Mouse (Mus musculus) forebrain, embryonic 14.5 days (tissue): ENCODE data around the gene Tk1. TPM values are rescaled to one million over a fixed set of nuclear protein-coding genes. Genes with fewer than 3 reads are reported as not detected.
A peak's percentile ranks its signal among the peaks of the same experiment; 100 is the strongest.

Experiments used
- ATAC-seq: fragments of 200-750 bp; cut with Nextera tagmentation; 2 replicates; pipeline ENCODE4 v1.8.0; 2017; ENCODE audit warnings: mild to moderate bottlenecking, moderate library complexity
- DNase-seq: peaks from one replicate; pipeline ENCODE4 v3.0.0-alpha.2; 2015; ENCODE audit warnings: low spot score
- H3K27ac ChIP-seq: fragments of 300-500 bp; sonication (generic); 2 replicates; pipeline ENCODE4 v1.5.1; 2014; ENCODE audit warnings: low read depth, mild to moderate bottlenecking, control low read depth, low read length, moderate library complexity
- H3K27me3 ChIP-seq: fragments of 300-500 bp; sonication (generic); replicated peaks from 2 replicates; pipeline ENCODE4 v1.6.1; 2014; ENCODE audit warnings: low read length, control low read depth, mixed read lengths; ENCODE audit not compliant: control insufficient read depth, insufficient read depth
- H3K36me3 ChIP-seq: fragments of 300-500 bp; sonication (generic); 2 replicates; pipeline ENCODE4 v1.6.1; 2014; ENCODE audit warnings: low read length, control low read depth; ENCODE audit not compliant: control insufficient read depth, insufficient read depth
- H3K4me1 ChIP-seq: fragments of 300-500 bp; sonication (generic); 2 replicates; pipeline ENCODE4 v1.6.1; 2014; ENCODE audit warnings: antibody characterized with exemption, low read length, control low read depth; ENCODE audit not compliant: control insufficient read depth, insufficient read depth
- H3K4me2 ChIP-seq: fragments of 300-500 bp; sonication (generic); 2 replicates; pipeline ENCODE4 v1.6.1; 2014; ENCODE audit warnings: mild to moderate bottlenecking, control low read depth, low read length
- H3K4me3 ChIP-seq: fragments of 300-500 bp; sonication (generic); 2 replicates; pipeline ENCODE4 v1.5.1; 2014; ENCODE audit warnings: low read depth, low read length, control low read depth
- H3K9ac ChIP-seq: fragments of 300-500 bp; sonication (generic); 2 replicates; pipeline ENCODE4 v1.6.1; 2014; ENCODE audit warnings: mild to moderate bottlenecking, low read length, control low read depth, moderate library complexity
- H3K9me3 ChIP-seq: fragments of 300-500 bp; sonication (generic); replicated peaks from 2 replicates; pipeline ENCODE4 v1.6.1; 2016; ENCODE audit warnings: low read length, control low read depth, mixed read lengths; ENCODE audit not compliant: control insufficient read depth
- WGBS: fragments of 180-500 bp; shearing (Covaris S2); extraction: QIAGEN DNeasy Blood & Tissue Kit; methylation state at CpG from one replicate; pipeline ENCODE4 v1.1.7; 2014; 5-methylcytosine and 5-hydroxymethylcytosine counted together
- polyA plus RNA-seq: library from polyadenylated mRNA; unstranded; fragments of >200 nt; fragmentation: Nextera tagmentation; extraction: Ambion mirVana; gene quantifications from 2 replicates; pipeline ENCODE4 v1.2.1, GENCODE M21; 2014

The Tk1 gene
- polyA plus RNA-seq, 1 experiment from 2014 or later: 67.8 TPM

DNA sequence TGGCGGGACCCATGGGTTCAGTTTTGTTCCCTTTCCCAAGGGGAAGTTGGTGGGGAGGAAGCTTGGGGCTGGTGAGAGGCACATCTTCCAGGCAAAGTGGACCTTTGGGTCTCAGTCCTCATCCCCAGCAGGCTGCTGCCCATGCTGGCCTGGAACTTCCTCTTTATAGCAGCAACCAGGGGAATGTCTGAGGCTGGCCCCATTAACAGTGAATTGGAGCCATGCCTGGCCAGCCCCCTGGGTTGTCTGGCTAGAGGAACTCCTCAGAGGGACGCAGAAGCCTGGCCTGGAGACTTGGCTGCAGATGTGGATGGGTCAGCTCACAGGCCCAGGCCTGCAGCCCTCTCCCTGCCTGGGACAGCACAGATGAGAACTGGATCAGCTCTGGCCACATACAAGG lies 38.9 kb upstream of the Tk1 start:
- H3K4me3 ChIP-seq: no peak overlapping the region
- ATAC-seq (no peak), DNase-seq (no peak)
- peaks cover 8% of the 10 kb centered on the region for H3K4me1 ChIP-seq
- H3K36me3 ChIP-seq: no peaks in the 10 kb centered on the region
- no peaks in the 10 kb centered on the region for H3K9me3 ChIP-seq
- no peak overlapping the region for H3K9ac ChIP-seq
- no peak overlapping the region for H3K4me2 ChIP-seq
- 71% methylated on average over 2 of the region's 2 CpGs for WGBS
- peaks cover 14% of the 10 kb centered on the region; the same call in 1 of the 2 replicates for H3K27me3 ChIP-seq
- no peak overlapping the region for H3K27ac ChIP-seq

DNA sequence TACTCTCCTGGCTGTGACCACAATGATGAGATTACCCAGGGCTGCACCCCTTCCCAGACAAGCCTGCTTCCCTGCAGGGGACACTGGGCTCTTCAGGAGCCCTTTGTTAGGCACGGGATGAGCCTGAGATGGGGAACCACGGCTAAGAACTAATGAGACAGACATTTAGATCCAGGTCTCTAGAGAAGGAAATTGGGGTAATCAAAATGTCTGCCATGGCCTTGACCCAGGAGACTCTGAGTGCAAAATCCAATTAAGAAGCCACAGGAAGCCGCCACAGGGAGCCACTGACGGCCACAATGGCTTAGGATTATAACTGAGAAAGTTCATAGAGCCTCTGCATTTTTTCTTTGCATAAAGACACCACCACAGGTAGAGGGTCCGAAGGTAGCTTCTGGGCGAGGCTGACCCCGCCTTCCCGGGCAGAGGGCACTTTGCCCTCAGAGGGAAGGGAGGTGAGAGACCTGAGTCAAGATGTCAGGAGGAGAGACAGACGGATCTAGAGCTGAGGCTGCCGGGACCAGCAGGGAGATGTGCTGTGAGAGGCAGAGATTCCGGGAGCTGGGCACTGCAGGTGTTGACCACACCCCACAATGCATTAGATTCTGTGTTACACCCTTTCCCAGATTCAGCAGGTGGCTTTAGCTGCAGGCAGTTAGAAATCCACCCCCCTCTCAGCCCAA lies 37.4 kb upstream of the Tk1 start:
- Histone ChIP-seq H3K4me2 (no peak overlapping the region), H3K36me3 (no peaks in the 10 kb centered on the region), H3K27me3 (peaks cover 16% of the 10 kb centered on the region; the same call in 1 of the 2 replicates), H3K4me1 (peaks cover 8% of the 10 kb centered on the region), H3K27ac (no peak overlapping the region), H3K9me3 (no peaks in the 10 kb centered on the region), H3K4me3 (no peak overlapping the region), H3K9ac (no peak overlapping the region)
- no peak for ATAC-seq
- no peak for DNase-seq
- 17% methylated on average over 11 of the region's 11 CpGs for WGBS

DNA sequence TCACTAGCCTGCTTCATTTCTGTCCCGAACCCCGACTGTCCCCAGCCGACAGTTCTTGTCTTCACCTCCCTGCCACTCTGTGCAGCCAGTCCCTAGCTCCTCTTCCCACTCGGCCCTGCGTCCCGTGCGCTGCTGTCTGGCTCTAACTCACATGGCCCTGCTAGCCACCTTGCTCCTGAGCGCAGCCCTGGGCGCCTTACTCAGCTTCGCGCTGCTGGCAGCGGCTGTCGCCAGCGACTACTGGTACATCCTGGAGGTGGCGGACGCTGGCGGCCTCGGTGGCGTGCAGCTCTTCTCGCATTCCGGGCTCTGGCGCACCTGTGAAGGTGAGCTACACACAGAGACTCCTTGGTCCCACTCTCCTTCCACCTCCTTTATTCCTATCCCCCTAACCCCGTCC lies 34.7 kb upstream of the Tk1 start, which contains the start of gene Tmem235:
Gene Tmem235 (plus strand): TSS at position 152 of the 400 bp plus-strand sequence.
- Histone ChIP-seq H3K4me3 (no peak within 1 kb of the TSS), H3K9me3 (no peaks in the 10 kb centered on the region), H3K4me1 (no peaks in the 10 kb centered on the region), H3K36me3 (peaks cover 20% of the 10 kb centered on the region), H3K4me2 (no peak within 1 kb of the TSS), H3K9ac (peak within 1 kb of the TSS; percentile 8; the same call in 1 of the 2 replicates), H3K27me3 (peaks cover 16% of the 10 kb centered on the region; the same call in 1 of the 2 replicates), H3K27ac (no peak within 1 kb of the TSS)
- ATAC-seq: no peak
- WGBS: 4% methylated on average over 23 of the region's 23 CpGs
- DNase-seq: no peak

DNA sequence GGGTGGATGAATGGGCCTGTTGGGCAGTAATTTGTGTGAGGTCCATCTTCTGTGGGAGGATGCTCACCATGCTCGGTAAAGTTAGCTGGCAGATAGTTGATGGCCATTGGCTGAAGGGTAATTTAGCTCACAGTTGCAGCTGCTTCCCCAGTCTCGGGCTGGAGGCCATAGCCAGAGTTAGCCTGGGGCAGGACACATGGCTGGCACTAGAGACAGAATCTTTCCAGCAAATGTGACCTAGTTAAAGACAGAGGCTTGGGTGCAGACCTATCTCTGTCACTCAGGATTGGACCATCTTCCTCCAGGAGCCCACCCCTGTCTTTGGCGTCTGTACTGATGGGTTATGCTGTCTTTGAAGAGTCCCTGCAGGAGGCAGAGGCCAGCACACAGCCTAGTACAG lies 32.5 kb upstream of the Tk1 start:
- H3K4me3 ChIP-seq: no peak overlapping the region
- no peak for DNase-seq
- H3K27ac ChIP-seq: no peak overlapping the region
- no peak for ATAC-seq
- H3K4me1 ChIP-seq: no peaks in the 10 kb centered on the region
- no peak overlapping the region for H3K9ac ChIP-seq
- no peaks in the 10 kb centered on the region for H3K9me3 ChIP-seq
- 66% methylated on average over 3 of the region's 3 CpGs for WGBS
- H3K27me3 ChIP-seq: peaks cover 16% of the 10 kb centered on the region; the same call in 1 of the 2 replicates
- no peak overlapping the region for H3K4me2 ChIP-seq
- H3K36me3 ChIP-seq: peaks cover 40% of the 10 kb centered on the region

GRCm38 (mm10) chr11:117857462-117857861 lies 31.6 kb upstream of the Tk1 start:
- ATAC-seq (no peak), DNase-seq (no peak)
- Histone ChIP-seq H3K4me1 (no peaks in the 10 kb centered on the region), H3K4me2 (no peak overlapping the region), H3K9ac (no peak overlapping the region), H3K9me3 (no peaks in the 10 kb centered on the region), H3K27ac (no peak overlapping the region), H3K36me3 (peaks cover 49% of the 10 kb centered on the region), H3K27me3 (peaks cover 16% of the 10 kb centered on the region; the same call in 1 of the 2 replicates), H3K4me3 (no peak overlapping the region)
- WGBS: 91% methylated on average over 10 of the region's 10 CpGs

GRCm38 (mm10) chr11:117855975-117856374 lies 30.1 kb upstream of the Tk1 start:
- no peak overlapping the region for H3K27ac ChIP-seq
- DNase-seq: no peak
- peaks cover 52% of the 10 kb centered on the region for H3K36me3 ChIP-seq
- no peak for ATAC-seq
- no peak overlapping the region for H3K4me2 ChIP-seq
- H3K27me3 ChIP-seq: peaks cover 6% of the 10 kb centered on the region; the same call in 1 of the 2 replicates
- no peak overlapping the region for H3K9ac ChIP-seq
- no peaks in the 10 kb centered on the region for H3K4me1 ChIP-seq
- WGBS: 92% methylated on average over 1 of the region's 1 CpGs
- H3K4me3 ChIP-seq: no peak overlapping the region
- H3K9me3 ChIP-seq: no peaks in the 10 kb centered on the region

GRCm38 (mm10) chr11:117855360-117855759 lies 29.5 kb upstream of the Tk1 start:
- no peak for ATAC-seq
- no peak overlapping the region for H3K27ac ChIP-seq
- 94% methylated on average over 5 of the region's 5 CpGs for WGBS
- H3K4me3 ChIP-seq: no peak overlapping the region
- no peak for DNase-seq
- no peaks in the 10 kb centered on the region for H3K9me3 ChIP-seq
- H3K4me2 ChIP-seq: no peak overlapping the region
- peaks cover 4% of the 10 kb centered on the region; the same call in 1 of the 2 replicates for H3K27me3 ChIP-seq
- H3K36me3 ChIP-seq: peaks cover 52% of the 10 kb centered on the region
- peaks cover 2% of the 10 kb centered on the region for H3K4me1 ChIP-seq
- H3K9ac ChIP-seq: no peak overlapping the region

- H3K9me3 ChIP-seq: no peaks in the 10 kb centered on the region
- no peak overlapping the region for H3K27ac ChIP-seq
- 92% methylated on average over 9 of the region's 9 CpGs for WGBS
- H3K9ac ChIP-seq: no peak overlapping the region
- H3K36me3 ChIP-seq: peaks cover 52% of the 10 kb centered on the region
- H3K4me2 ChIP-seq: no peak overlapping the region
- no peaks in the 10 kb centered on the region for H3K27me3 ChIP-seq
- no peak for ATAC-seq
- H3K4me1 ChIP-seq: peaks cover 11% of the 10 kb centered on the region
- no peak overlapping the region for H3K4me3 ChIP-seq
- DNase-seq: no peak
Observed at GRCm38 (mm10) chr11:117854241-117854640, 28.3 kb upstream of the Tk1 start.

DNA sequence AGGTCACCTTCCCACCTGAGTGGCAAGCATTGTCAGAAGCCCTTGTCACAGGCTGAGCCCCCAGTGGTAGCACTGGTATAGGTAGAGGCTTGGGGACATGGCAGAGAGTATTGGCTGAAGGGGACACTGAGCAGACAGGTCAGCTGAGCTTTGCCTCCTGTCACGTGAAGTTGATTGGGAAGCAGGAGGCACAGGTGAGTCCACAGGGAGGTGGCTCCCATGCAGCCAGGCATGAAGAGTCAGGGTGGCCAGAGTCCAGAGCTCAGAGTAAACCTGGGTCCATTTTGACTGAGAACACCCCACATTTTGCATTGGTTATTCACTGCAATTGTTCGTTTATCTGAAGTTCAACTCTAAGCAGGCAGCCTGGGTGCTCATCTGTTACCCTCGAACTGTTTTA lies 27.0 kb upstream of the Tk1 start:
- ATAC-seq (no peak), DNase-seq (no peak)
- Histone ChIP-seq H3K4me3 (no peak overlapping the region), H3K9me3 (no peaks in the 10 kb centered on the region), H3K36me3 (peaks cover 52% of the 10 kb centered on the region), H3K4me2 (no peak overlapping the region), H3K27me3 (no peaks in the 10 kb centered on the region), H3K27ac (no peak overlapping the region), H3K9ac (no peak overlapping the region), H3K4me1 (peaks cover 15% of the 10 kb centered on the region)
- WGBS: 95% methylated on average over 3 of the region's 3 CpGs
